23 mouse cellular contexts compared by ENCODE assay signal in genomic region chr16:25631139-25631716, GRCm38 (mm10). TPM values are rescaled to one million over a fixed set of nuclear protein-coding genes. Genes with fewer than 3 reads are reported as not detected.
DNase-seq lines count a peak whose midpoint lies in the region; ATAC-seq lines count a peak whose summit lies in the region.
"Had no signal": no experiment of that assay in that cellular context is flagged by ENCODE, and none has a peak within 500 bp of the region (broad histone marks: within the 10 kb centered on the region; RNA-seq: fewer than 3 reads in every experiment).

No protein-coding gene starts in this region.

- no peaks in the 10 kb centered on the region for H3K27me3 ChIP-seq in hindbrain, embryonic 15.5 days
- no peaks in the 10 kb centered on the region for H3K27me3 ChIP-seq in neural tube, embryonic 14.5 days (ENCODE audit: control insufficient read depth, insufficient read depth, low read length)
- H3K27me3 ChIP-seq in heart, embryonic 11.5 days (ENCODE audit: control insufficient read depth, insufficient read depth, low read length) = no peaks in the 10 kb centered on the region
- H3K27me3 ChIP-seq: embryonic facial prominence, embryonic 12.5 days had no signal

- no peak overlapping the region for H3K9ac ChIP-seq in hindbrain, embryonic 15.5 days
- no peak overlapping the region for H3K9ac ChIP-seq in neural tube, embryonic 14.5 days (replicated peaks; ENCODE audit: low read depth, low read length)
- H3K9ac ChIP-seq in heart, embryonic 11.5 days (ENCODE audit: low read depth, low read length) = no peak overlapping the region
- H3K9ac ChIP-seq: embryonic facial prominence, embryonic 12.5 days had no signal

- WGBS in hindbrain, embryonic 15.5 days = 45% methylated on average over 6 of the region's 6 CpGs
- 40% methylated on average over 6 of the region's 6 CpGs for WGBS in neural tube, embryonic 14.5 days
- WGBS in heart, embryonic 11.5 days (ENCODE audit: insufficient replicate concordance) = 85% methylated on average over 6 of the region's 6 CpGs

- H3K4me1 ChIP-seq in hindbrain, embryonic 15.5 days (replicated peaks) = no peaks in the 10 kb centered on the region
- 0 out of 2 replicates have a peak, but pooled peaks cover 3% of the 10 kb centered on the region for H3K4me1 ChIP-seq in neural tube, embryonic 14.5 days (ENCODE audit: control insufficient read depth, insufficient read depth, low read length)
- no peaks in the 10 kb centered on the region for H3K4me1 ChIP-seq in heart, embryonic 11.5 days (ENCODE audit: control insufficient read depth, insufficient read depth, low read length)
- H3K4me1 ChIP-seq: embryonic facial prominence, embryonic 12.5 days; heart, embryonic 10.5 days had no signal

- no peak overlapping the region for H3K27ac ChIP-seq in hindbrain, embryonic 15.5 days (replicated peaks)
- no peak overlapping the region for H3K27ac ChIP-seq in neural tube, embryonic 14.5 days (ENCODE audit: low read depth, low read length)
- no peak overlapping the region for H3K27ac ChIP-seq in heart, embryonic 11.5 days (ENCODE audit: low read depth, low read length)
- H3K27ac ChIP-seq: embryonic facial prominence, embryonic 12.5 days; heart, embryonic 10.5 days; left cerebral cortex, adult 2 months; stomach, postnatal 0 days had no signal

- ATAC-seq in hindbrain, embryonic 15.5 days (ENCODE audit: low FRiP score, low read depth) = peak; percentile 81
- peak; percentile 89 for ATAC-seq in neural tube, embryonic 14.5 days (ENCODE audit: low read depth)
- ATAC-seq in heart, embryonic 11.5 days (replicated peaks; ENCODE audit: insufficient number of reproducible peaks, low FRiP score, low TSS enrichment) = no peak

- peak; percentile 3 to 6 for DNase-seq in cerebellum, postnatal 14 days
- no peak for DNase-seq in cerebellum, adult 11 months
- DNase-seq in left cerebral cortex, postnatal 4 days = peak; percentile 21
- no peak for DNase-seq in left cerebral cortex, adult 8-10 months (ENCODE audit: low spot score in 2 of 2)
- no peak for DNase-seq in kidney, postnatal 4 days
- DNase-seq: adrenal gland, postnatal 36 days; cerebellum, adult 2 months; heart, postnatal 10 days; kidney, adult 2 months; kidney, postnatal 14 days; lung, adult 18-20 months; lung, postnatal 14 days; right cerebral cortex, adult 18-20 months had no signal

- H3K36me3 ChIP-seq in hindbrain, embryonic 15.5 days = no peaks in the 10 kb centered on the region
- H3K36me3 ChIP-seq in neural tube, embryonic 14.5 days (ENCODE audit: control insufficient read depth, insufficient read depth, low read length) = no peaks in the 10 kb centered on the region
- H3K36me3 ChIP-seq in heart, embryonic 11.5 days (ENCODE audit: control insufficient read depth, insufficient read depth, low read length) = no peaks in the 10 kb centered on the region
- H3K36me3 ChIP-seq: embryonic facial prominence, embryonic 12.5 days; G1E; heart, embryonic 10.5 days had no signal

- H3K4me3 ChIP-seq in hindbrain, embryonic 15.5 days = no peak overlapping the region
- no peak overlapping the region for H3K4me3 ChIP-seq in neural tube, embryonic 14.5 days (ENCODE audit: low read depth, low read length)
- no peak overlapping the region for H3K4me3 ChIP-seq in heart, embryonic 11.5 days (ENCODE audit: low read depth, low read length)
- H3K4me3 ChIP-seq: embryonic facial prominence, embryonic 12.5 days; heart, embryonic 10.5 days; left cerebral cortex, adult 2 months had no signal

- peaks cover 3% of the 10 kb centered on the region; the same call in 1 of the 2 replicates for H3K9me3 ChIP-seq in hindbrain, embryonic 15.5 days
- H3K9me3 ChIP-seq in neural tube, embryonic 14.5 days (ENCODE audit: control insufficient read depth, low read length) = no peaks in the 10 kb centered on the region
- H3K9me3 ChIP-seq in heart, embryonic 11.5 days (replicated peaks; ENCODE audit: control insufficient read depth, low read length) = no peaks in the 10 kb centered on the region
- H3K9me3 ChIP-seq: embryonic facial prominence, embryonic 12.5 days; heart, embryonic 10.5 days had no signal

- intact Hi-C loops in left cerebral cortex, postnatal 4 days (cut with DNase I) = no loop called here

- no peak overlapping the region for H3K4me2 ChIP-seq in hindbrain, embryonic 15.5 days
- H3K4me2 ChIP-seq in neural tube, embryonic 14.5 days (ENCODE audit: low read depth, low read length) = no peak overlapping the region
- H3K4me2 ChIP-seq in heart, embryonic 11.5 days = no peak overlapping the region
- H3K4me2 ChIP-seq: embryonic facial prominence, embryonic 12.5 days; liver, embryonic 11.5 days had no signal

RNA-seq across cellular contexts. Expression of gene Trp63, which starts 52.3 kb away (rescaled TPM):
- under 1 TPM; 0.30 to 0.52 TPM for total RNA-seq in left cerebral cortex, postnatal 4 days (2021)
- total RNA-seq in left cerebral cortex, adult 8-10 months (2022) = under 1 TPM; 0.53 to 0.79 (median 0.62) TPM
- polyA plus RNA-seq in hindbrain, embryonic 15.5 days (2015; fragmentation: Nextera tagmentation; extraction: Ambion mirVana) = 0.12 and 0.28 TPM in 2 replicates
- polyA plus RNA-seq in neural tube, embryonic 14.5 days (2014; fragmentation: Nextera tagmentation; extraction: Ambion mirVana) = 0.15 TPM in 2 replicates
- polyA plus RNA-seq in heart, embryonic 11.5 days (2014; fragmentation: Nextera tagmentation; extraction: Ambion mirVana) = 0.52 TPM in 2 replicates
- total RNA-seq: megakaryocyte, adult 5-6 weeks had no signal
- polyA plus RNA-seq: G1E had no signal

Comparison
In these comparisons a context has a peak if more than half of its experiments do, and no peak if none do; other contexts are left out.
1. DNase-seq: peak in cerebellum, postnatal 14 days (2 of 2) and left cerebral cortex, postnatal 4 days (single experiment); none in cerebellum, adult 11 months (single experiment), left cerebral cortex, adult 8-10 months (0 of 2) and kidney, postnatal 4 days (0 of 2).